Mouse (Mus musculus): ENCODE measurements around the gene Ovca2.

Ovca2 gene

GRCm38 (mm10) chr11:75189713-75190370 is 11.2 kb upstream of the Ovca2 start:
- CTCF ChIA-PET = interaction anchor here in 2 of 4 experiments (0.8 to 4.9 kb wide), 10 partner anchors 11 to 103 kb away, joined by 3 to 34 read pairs (median 7); partner anchors contain the start of gene Hic1 (in 1 of the 2)
- POLR2A ChIA-PET = interaction anchor here in 3 of 4 experiments (0.9 to 6.9 kb wide), 22 partner anchors 10 to 360 kb away, joined by 3 to 42 read pairs (median 4); partner anchors contain the start of genes Hic1 (in 2 of the 3), Ovca2 (in 2 of the 3), Tlcd2 (in 2 of the 3) and Mnt (in 1 of the 3)

DNA sequence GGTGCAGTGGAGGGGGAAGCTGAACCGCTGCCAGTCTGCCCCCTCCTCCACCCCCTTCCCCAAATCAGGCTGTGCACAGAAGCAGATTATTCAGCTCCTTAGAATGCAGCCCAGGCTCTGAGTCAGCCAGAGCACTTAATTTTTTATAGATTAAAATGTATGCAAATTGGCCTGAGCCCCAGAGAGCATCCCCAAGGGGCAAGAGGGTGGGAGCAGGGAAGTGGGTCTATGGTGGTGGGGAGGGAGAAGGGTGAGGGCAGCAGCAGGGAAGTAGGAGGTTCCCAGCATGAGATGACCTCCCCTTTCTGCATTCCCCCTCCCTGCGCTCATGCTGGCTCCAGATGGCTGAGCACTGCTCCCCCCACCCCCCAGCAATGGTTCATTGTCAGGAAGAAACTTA is 6.4 kb upstream of the Ovca2 start:
- ChIA-PET POLR2A (interaction anchor here in 1 of 4 experiments (0.7 kb wide), 1 partner anchor 9 kb away, joined by 3 read pairs; the partner anchor contains the start of gene Rtn4rl1), CTCF (interaction anchor here in 1 of 4 experiments (0.9 kb wide), 1 partner anchor 16 kb away, joined by 5 read pairs; the partner anchor contains the start of gene Hic1)

- POLR2A ChIA-PET = interaction anchor here in 1 of 4 experiments (0.7 kb wide), 1 partner anchor 9 kb away, joined by 3 read pairs; the partner anchor contains the start of gene Rtn4rl1
- CTCF ChIA-PET = interaction anchor here in 1 of 4 experiments (1.0 kb wide), 1 partner anchor 14 kb away, joined by 3 read pairs; no protein-coding TSS in a partner anchor
Measured at GRCm38 (mm10) chr11:75184573-75184972, 5.9 kb upstream of the Ovca2 start.

GRCm38 (mm10) chr11:75183917-75184570 is 5.4 kb upstream of the Ovca2 start:
- CTCF ChIA-PET = interaction anchor here in 2 of 4 experiments (1.0 to 1.1 kb wide), 2 partner anchors 11 to 14 kb away, joined by 3 read pairs; no protein-coding TSS in a partner anchor
- POLR2A ChIA-PET = interaction anchor here in 1 of 4 experiments (0.7 to 1.4 kb wide), 2 partner anchors 10 kb away, joined by 3 to 5 read pairs; partner anchors contain the start of gene Rtn4rl1

DNA sequence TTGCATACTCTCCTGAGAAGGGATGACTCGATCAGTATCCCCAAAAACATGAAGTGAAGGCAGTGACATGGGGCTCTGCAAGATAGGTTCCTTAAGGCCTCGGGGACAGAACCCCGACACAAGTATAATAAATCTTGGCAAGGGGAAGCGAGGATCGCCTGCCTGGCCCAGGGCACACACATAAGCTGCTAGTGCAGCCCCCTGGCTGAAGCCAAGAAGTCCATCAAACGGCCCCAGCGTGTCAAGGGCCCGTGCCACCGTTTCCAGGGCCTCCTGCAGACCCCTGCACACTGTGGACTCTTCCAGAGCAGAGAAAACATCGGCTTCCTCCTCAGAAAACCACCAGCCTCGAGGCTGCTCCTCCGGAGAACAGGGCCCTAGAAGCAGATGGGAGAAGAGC is 624 bp downstream of the Ovca2 start:
- ChIA-PET CTCF (interaction anchor here in 3 of 4 experiments (0.6 to 1.8 kb wide), 6 partner anchors 8 to 332 kb away, joined by 3 to 8 read pairs (median 4); partner anchors contain the start of gene Hic1 (in 1 of the 3)), POLR2A (interaction anchor here in 3 of 4 experiments (0.6 to 5.9 kb wide), 18 partner anchors 8 to 333 kb away, joined by 3 to 42 read pairs (median 4); partner anchors contain the start of genes Tlcd2 (in 2 of the 3), Dph1 (in 1 of the 3), Hic1 (in 1 of the 3) and Prpf8 (in 1 of the 3))

DNA sequence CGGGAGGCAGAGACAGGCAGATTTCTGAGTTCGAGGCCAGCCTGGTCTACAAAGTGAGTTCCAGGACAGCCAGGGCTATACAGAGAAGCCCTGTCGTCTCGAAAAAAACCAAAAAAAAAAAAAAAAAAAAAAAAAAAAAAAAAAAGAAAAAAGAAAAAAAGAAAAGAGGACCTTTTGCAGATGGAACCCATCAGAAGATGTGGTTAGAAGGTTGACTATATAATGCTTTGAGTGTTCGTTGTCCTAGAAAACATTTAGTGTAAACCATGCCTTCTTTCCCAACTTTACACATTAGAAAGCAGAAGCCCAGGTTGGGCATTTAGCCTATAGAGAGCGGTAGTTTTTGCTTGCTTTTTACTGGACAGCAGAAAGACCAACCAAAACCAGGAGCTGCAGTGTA is 4.1 kb downstream of the Ovca2 start:
- CTCF ChIA-PET = interaction anchor here in 1 of 4 experiments (0.5 kb wide), 1 partner anchor 112 kb away, joined by 3 read pairs; no protein-coding TSS in a partner anchor
- POLR2A ChIA-PET = interaction anchor here in 1 of 4 experiments (0.7 kb wide), 1 partner anchor 39 kb away, joined by 3 read pairs; no protein-coding TSS in a partner anchor

GRCm38 (mm10) chr11:75173799-75174165 is 4.9 kb downstream of the Ovca2 start:
- ChIA-PET CTCF (no interaction called here), POLR2A (no interaction called here)

DNA sequence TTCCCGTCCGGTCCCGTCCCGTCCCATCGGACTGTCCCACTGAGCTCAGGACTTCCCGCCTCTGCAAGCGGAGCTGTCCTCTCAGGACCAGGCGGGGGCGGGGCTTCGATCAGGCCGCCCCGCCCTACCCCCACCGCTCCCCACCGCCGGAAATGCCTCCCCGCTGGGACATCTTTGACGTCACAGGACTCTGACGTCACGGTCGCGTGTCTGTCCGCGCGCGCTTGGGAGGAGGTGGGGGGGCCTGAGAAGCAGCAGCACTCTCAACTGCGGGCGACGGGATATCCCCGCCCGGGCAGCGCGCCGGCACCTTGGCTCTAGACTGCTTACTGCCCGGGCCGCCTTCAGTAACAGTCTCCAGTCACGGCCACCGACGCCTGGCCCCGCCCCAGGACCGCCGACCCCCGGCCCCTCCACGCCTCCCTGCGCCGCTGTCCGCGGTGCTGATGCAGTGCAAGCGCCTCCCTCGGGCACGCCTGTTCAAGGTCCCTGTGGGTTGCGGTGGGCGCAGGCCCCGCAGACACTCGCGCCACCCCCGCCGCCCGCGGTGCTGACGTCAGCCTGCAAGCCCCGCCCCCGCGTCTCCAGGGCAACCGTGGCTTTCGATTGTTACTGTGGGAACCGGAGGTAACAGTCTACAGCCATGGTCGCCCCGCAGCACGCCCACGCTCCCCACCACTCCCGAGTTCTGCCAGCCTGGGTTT is 5.4 kb downstream of the Ovca2 start:
- POLR2A ChIA-PET = interaction anchor here in 3 of 4 experiments (0.5 to 1.4 kb wide), 16 partner anchors 9 to 347 kb away, joined by 3 to 8 read pairs (median 4); partner anchors contain the start of genes Tlcd2 (in 2 of the 3), Dph1 (in 1 of the 3), Prpf8 (in 1 of the 3) and Rilp (in 1 of the 3)
- CTCF ChIA-PET = interaction anchor here in 2 of 4 experiments (0.6 to 1.3 kb wide), 7 partner anchors 21 to 288 kb away, joined by 3 to 7 read pairs (median 4); partner anchors contain the start of genes Rtn4rl1 (in 1 of the 2) and Tlcd2 (in 1 of the 2)

DNA sequence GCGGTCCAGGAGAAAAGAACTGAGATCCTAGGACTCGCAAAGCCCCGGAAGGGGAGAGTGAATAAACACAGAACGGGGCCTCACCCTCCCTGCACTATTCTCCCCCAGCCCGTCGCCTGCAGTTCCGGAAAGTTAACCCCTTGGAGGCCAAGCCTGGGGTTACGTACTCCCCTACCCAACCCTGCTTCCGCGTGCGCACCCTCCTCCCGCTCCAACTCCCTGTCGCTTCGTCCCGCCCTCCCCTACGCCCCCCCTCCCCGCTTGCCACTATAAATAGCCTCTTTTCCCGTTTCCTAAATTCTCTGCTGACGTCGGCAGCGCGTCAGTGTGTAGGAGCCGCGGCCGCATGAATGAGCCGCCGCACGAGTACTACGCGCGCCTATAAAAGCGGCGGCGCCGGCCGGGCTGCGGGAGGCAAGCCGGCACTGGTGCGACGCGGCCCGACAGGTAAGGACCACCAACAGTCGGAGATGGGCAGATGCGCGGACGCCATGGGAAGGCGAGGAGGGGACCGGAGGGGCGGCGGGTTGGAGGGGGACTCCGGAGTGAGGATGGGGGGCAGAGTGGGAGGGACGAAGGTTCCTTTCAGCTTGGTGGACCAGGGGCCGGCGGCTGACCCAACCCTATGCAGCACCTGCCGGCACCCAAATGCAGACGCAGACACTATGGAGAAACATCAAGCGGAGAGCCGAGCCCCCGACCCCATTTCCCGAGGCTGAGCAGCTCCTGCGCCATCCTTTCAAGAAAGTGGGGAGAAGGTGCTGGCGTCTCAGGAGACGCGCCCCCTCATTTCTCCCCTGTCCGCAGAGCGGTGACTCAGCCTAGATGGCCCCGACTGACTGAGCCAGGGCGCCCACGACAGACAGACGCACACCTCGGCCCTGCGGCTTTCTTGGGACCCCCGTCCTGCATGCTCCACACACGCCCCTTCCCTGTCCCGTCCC is 6.2 kb downstream of the Ovca2 start:
- CTCF ChIA-PET = interaction anchor here in 2 of 4 experiments (0.6 to 3.4 kb wide), 9 partner anchors 21 to 289 kb away, joined by 3 to 14 read pairs (median 4); partner anchors contain the start of genes Rtn4rl1 (in 2 of the 2) and Tlcd2 (in 1 of the 2)
- POLR2A ChIA-PET = interaction anchor here in 3 of 4 experiments (0.5 to 3.1 kb wide), 19 partner anchors 10 to 347 kb away, joined by 3 to 22 read pairs (median 4); partner anchors contain the start of genes Rtn4rl1 (in 2 of the 3), Tlcd2 (in 2 of the 3), Dph1 (in 1 of the 3) and Prpf8 (in 1 of the 3)

DNA sequence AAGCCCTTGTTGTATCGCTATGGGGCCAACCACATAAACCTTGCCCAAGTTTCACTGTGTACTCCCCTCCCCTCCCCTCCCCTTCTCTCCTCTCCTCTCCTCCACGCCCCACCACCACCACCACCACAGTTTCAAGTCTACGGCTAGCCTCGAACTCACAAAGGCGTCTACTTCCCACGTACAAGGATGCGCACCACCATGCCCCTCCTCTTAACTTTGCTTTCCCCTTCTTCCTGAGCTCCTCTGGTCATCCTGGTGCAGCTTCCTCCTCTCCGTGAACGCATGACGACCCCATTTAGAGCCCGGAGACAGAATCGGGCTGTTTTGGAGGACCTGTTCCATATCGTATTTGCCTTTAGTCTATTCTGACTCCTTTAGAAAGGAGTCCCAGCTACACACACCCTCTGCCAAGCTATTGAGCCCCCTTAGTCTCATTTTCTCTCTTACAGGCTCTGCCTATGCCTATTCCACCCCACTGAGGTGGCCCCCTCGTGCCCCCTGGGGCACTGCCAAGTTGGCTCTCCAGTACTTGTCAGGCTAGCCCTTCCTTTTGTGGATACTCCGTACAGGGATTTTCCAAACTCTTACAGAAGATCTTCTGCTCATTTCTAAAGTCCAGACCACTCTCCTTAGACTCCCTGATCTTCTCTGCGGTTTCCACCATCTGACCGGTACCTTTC is 7.3 kb downstream of the Ovca2 start:
- ChIA-PET POLR2A (interaction anchor here (0.6 to 3.1 kb wide), 11 partner anchors 19 to 1773 kb away, joined by 3 to 22 read pairs (median 3); partner anchors contain the start of genes Dph1 (in 1 of the 4), Rtn4rl1 (in 1 of the 4) and Tlcd2 (in 1 of the 4)), CTCF (interaction anchor here in 3 of 4 experiments (0.6 to 3.4 kb wide), 9 partner anchors 19 to 341 kb away, joined by 3 to 35 read pairs (median 5); partner anchors contain the start of genes Mnt (in 1 of the 3) and Rtn4rl1 (in 1 of the 3))

GRCm38 (mm10) chr11:75170136-75170751 is 8.4 kb downstream of the Ovca2 start:
- ChIA-PET CTCF (interaction anchor here (0.5 to 3.4 kb wide), 55 partner anchors 8 to 793 kb away, joined by 3 to 35 read pairs (median 4); partner anchors contain the start of genes Dph1 (in 2 of the 4), Ovca2 (in 2 of the 4), Rtn4rl1 (in 2 of the 4) and Mnt (in 1 of the 4)), POLR2A (interaction anchor here (0.5 to 3.1 kb wide), 38 partner anchors 8 to 551 kb away, joined by 3 to 22 read pairs (median 4); partner anchors contain the start of genes Tlcd2 (in 2 of the 4), Dph1 (in 1 of the 4), Ovca2 (in 1 of the 4) and Rtn4rl1 (in 1 of the 4))

GRCm38 (mm10) chr11:75169405-75170080 is 9.1 kb downstream of the Ovca2 start, which contains the start of gene Hic1:
Hic1 (minus strand) TSS chr11:75169519.
- POLR2A ChIA-PET = interaction anchor here in 3 of 4 experiments (0.5 to 3.1 kb wide), 41 partner anchors 9 to 551 kb away, joined by 3 to 22 read pairs (median 4); partner anchors contain the start of genes Rtn4rl1 (in 2 of the 3), Dph1 (in 1 of the 3), Ovca2 (in 1 of the 3) and Smg6 (in 1 of the 3)
- CTCF ChIA-PET = interaction anchor here (0.6 to 3.4 kb wide), 76 partner anchors 8 to 1396 kb away, joined by 3 to 35 read pairs (median 4); partner anchors contain the start of genes Dph1 (in 2 of the 4), Ovca2 (in 2 of the 4), Rtn4rl1 (in 2 of the 4) and Mnt (in 1 of the 4)

- ChIA-PET POLR2A (interaction anchor here in 3 of 4 experiments (0.6 to 3.1 kb wide), 23 partner anchors 10 to 448 kb away, joined by 3 to 22 read pairs (median 5); partner anchors contain the start of genes Rtn4rl1 (in 2 of the 3), Dph1 (in 1 of the 3), Ovca2 (in 1 of the 3) and Smg6 (in 1 of the 3)), CTCF (interaction anchor here (0.6 to 3.4 kb wide), 57 partner anchors 8 to 1395 kb away, joined by 3 to 35 read pairs (median 4); partner anchors contain the start of genes Rtn4rl1 (in 2 of the 4), Dph1 (in 1 of the 4), Mnt (in 1 of the 4) and Ovca2 (in 1 of the 4))
Measured at GRCm38 (mm10) chr11:75168590-75169361, 9.9 kb downstream of the Ovca2 start.
